Mouse (Mus musculus): Measurements from ENCODE around the gene Mapk9. TPM values are rescaled to one million over a fixed set of nuclear protein-coding genes. Genes with fewer than 3 reads are reported as not detected.

Mapk9 gene
- polyA plus RNA-seq, 1 experiment from 2014 or later, result 47.5 TPM

Small RNA genes within 50 kb of the gene (microRNA-seq; reads per million reads assigned to microRNA genes)
- not detected for gene Gm23492 (ENCODE audit: borderline number of aligned reads)

Other genes with a start within 250 kb of the Mapk9 start
- 9.2 and 9.9 TPM in 2 replicates for gene Flt4, start 237.5 kb upstream of the Mapk9 start, polyA plus RNA-seq (2014; fragmentation: Nextera tagmentation; extraction: Ambion mirVana)
- gene Scgb3a1, start 183.1 kb upstream of the Mapk9 start, polyA plus RNA-seq (2014; fragmentation: Nextera tagmentation; extraction: Ambion mirVana), result not detected in 2 replicates
- 34.8 and 35.9 TPM in 2 replicates for gene Cnot6, start 134.0 kb upstream of the Mapk9 start, polyA plus RNA-seq (2014; fragmentation: Nextera tagmentation; extraction: Ambion mirVana)
- 6.2 and 6.5 TPM in 2 replicates for gene Gfpt2, start 52.6 kb upstream of the Mapk9 start, polyA plus RNA-seq (2014; fragmentation: Nextera tagmentation; extraction: Ambion mirVana)
- not detected in 2 replicates for gene Rasgef1c, start 55.1 kb downstream of the Mapk9 start, polyA plus RNA-seq (2014; fragmentation: Nextera tagmentation; extraction: Ambion mirVana)
- gene Rnf130, start 178.6 kb downstream of the Mapk9 start, polyA plus RNA-seq (2014; fragmentation: Nextera tagmentation; extraction: Ambion mirVana), result 47.8 and 48.0 TPM in 2 replicates